Mouse (Mus musculus): ENCODE results near the gene Pitpna. TPM values are rescaled to one million over a fixed set of nuclear protein-coding genes. Genes with fewer than 3 reads are reported as not detected.
"Not testable (repeated sequence)": the region's sequence is repeated elsewhere in the genome, so short reads cannot be mapped to it uniquely, and the experiment has no call there.

The Pitpna gene
- total RNA-seq, 2 experiments from 2014 or later: 336 to 338 TPM

GRCm38 (mm10) chr11:75583521-75583920 lies 4.4 kb upstream of the Pitpna start:
- no peak for DNase-seq (ENCODE audit: low spot score in 2 of 2)
- intact Hi-C loops (cut with DNase I): no loop called here

- no peak for DNase-seq (ENCODE audit: low spot score in 2 of 2)
- intact Hi-C loops (cut with DNase I): no loop called here
These were observed 2.8 kb upstream of the Pitpna start for GRCm38 (mm10) chr11:75585061-75585460.

- intact Hi-C loops (cut with DNase I): no loop called here
These were observed 1.9 kb upstream of the Pitpna start for GRCm38 (mm10) chr11:75585978-75586377.

GRCm38 (mm10) chr11:75586963-75587362 lies 934 bp upstream of the Pitpna start:
- no peak for DNase-seq (ENCODE audit: low spot score in 2 of 2)
- intact Hi-C loops (cut with DNase I): no loop called here

More at GRCm38 (mm10) chr11:75585978-75586377, 1.9 kb upstream of the Pitpna start:
- no peak for DNase-seq (ENCODE audit: low spot score in 2 of 2)

- intact Hi-C loops (cut with DNase I): no loop called here
- no peak for DNase-seq (ENCODE audit: low spot score in 2 of 2)
These were observed 516 bp downstream of the Pitpna start for GRCm38 (mm10) chr11:75588285-75588941.

- no peak for DNase-seq (ENCODE audit: low spot score in 2 of 2)
- intact Hi-C loops (cut with DNase I): no loop called here
These were observed 4.7 kb downstream of the Pitpna start for GRCm38 (mm10) chr11:75592612-75593011.

- intact Hi-C loops (cut with DNase I): no loop called here
- no peak for DNase-seq (ENCODE audit: low spot score in 2 of 2)
These were observed 6.5 kb downstream of the Pitpna start for GRCm38 (mm10) chr11:75594431-75594830.

- intact Hi-C loops (cut with DNase I): no loop called here
- DNase-seq (ENCODE audit: low spot score in 2 of 2): no peak
These were observed 7.5 kb downstream of the Pitpna start for GRCm38 (mm10) chr11:75595404-75595803.

- no peak for DNase-seq (ENCODE audit: low spot score in 2 of 2)
- intact Hi-C loops (cut with DNase I): no loop called here
These were observed 7.9 kb downstream of the Pitpna start for GRCm38 (mm10) chr11:75595816-75596215.

- intact Hi-C loops (cut with DNase I): no loop called here
- no peak for DNase-seq (ENCODE audit: low spot score in 2 of 2)
These were observed 8.9 kb downstream of the Pitpna start for GRCm38 (mm10) chr11:75596726-75597255.

- no peak for DNase-seq (ENCODE audit: low spot score in 2 of 2)
- intact Hi-C loops (cut with DNase I): no loop called here
These were observed 10.1 kb downstream of the Pitpna start for GRCm38 (mm10) chr11:75598004-75598403.

GRCm38 (mm10) chr11:75599802-75600201 lies 11.9 kb downstream of the Pitpna start:
- intact Hi-C loops (cut with DNase I): not testable (repeated sequence)

GRCm38 (mm10) chr11:75604826-75605225 lies 16.9 kb downstream of the Pitpna start:
- intact Hi-C loops (cut with DNase I): no loop called here

More at GRCm38 (mm10) chr11:75599802-75600201, 11.9 kb downstream of the Pitpna start:
- DNase-seq (ENCODE audit: low spot score in 2 of 2): not testable (repeated sequence)

GRCm38 (mm10) chr11:75605318-75605717 lies 17.4 kb downstream of the Pitpna start:
- DNase-seq (ENCODE audit: low spot score in 2 of 2): no peak
- intact Hi-C loops (cut with DNase I): no loop called here

More at GRCm38 (mm10) chr11:75604826-75605225, 16.9 kb downstream of the Pitpna start:
- DNase-seq (ENCODE audit: low spot score in 2 of 2): no peak

GRCm38 (mm10) chr11:75608776-75609175 lies 20.9 kb downstream of the Pitpna start:
- intact Hi-C loops (cut with DNase I): no loop called here
- DNase-seq (ENCODE audit: low spot score in 2 of 2): no peak

- no peak for DNase-seq (ENCODE audit: low spot score in 2 of 2)
- intact Hi-C loops (cut with DNase I): no loop called here
These were observed 22.1 kb downstream of the Pitpna start for GRCm38 (mm10) chr11:75610021-75610420.

GRCm38 (mm10) chr11:75614769-75615168 lies 26.9 kb downstream of the Pitpna start:
- no peak for DNase-seq (ENCODE audit: low spot score in 2 of 2)
- intact Hi-C loops (cut with DNase I): no loop called here

GRCm38 (mm10) chr11:75615556-75615955 lies 27.7 kb downstream of the Pitpna start:
- DNase-seq (ENCODE audit: low spot score in 2 of 2): no peak
- intact Hi-C loops (cut with DNase I): no loop called here

GRCm38 (mm10) chr11:75619133-75619532 lies 31.2 kb downstream of the Pitpna start:
- intact Hi-C loops (cut with DNase I): no loop called here
- DNase-seq (ENCODE audit: low spot score in 2 of 2): no peak

- intact Hi-C loops (cut with DNase I): no loop called here
- DNase-seq (ENCODE audit: low spot score in 2 of 2): peak; percentile 30 to 77
These were observed 32.4 kb downstream of the Pitpna start for GRCm38 (mm10) chr11:75620136-75620780.

GRCm38 (mm10) chr11:75621426-75621825 lies 33.5 kb downstream of the Pitpna start:
- intact Hi-C loops (cut with DNase I): no loop called here
- no peak for DNase-seq (ENCODE audit: low spot score in 2 of 2)

Data from left cerebral cortex, postnatal 14 days (tissue).